Mouse (Mus musculus) liver, embryonic 15.5 days (tissue): ENCODE results near the gene Mblac1. TPM values are rescaled to one million over a fixed set of nuclear protein-coding genes. Genes with fewer than 3 reads are reported as not detected.
A peak's percentile ranks its signal among the peaks of the same experiment; 100 is the strongest.

Experiments
- microRNA counts: library from miRNA; unstranded; fragments of <30 nt; microRNA quantifications from one replicate; lab custom pipeline; 2016
- microRNA-seq: library from miRNA; unstranded; fragments of <30 nt; microRNA quantifications from one replicate; pipeline ENCODE4, GENCODE M21; 2016
- polyA plus RNA-seq: library from polyadenylated mRNA; unstranded; fragments of >200 nt; fragmentation: Nextera tagmentation; extraction: Ambion mirVana; gene quantifications from 2 replicates; pipeline ENCODE4 v1.2.1, GENCODE M21; 2015

The Mblac1 gene
- polyA plus RNA-seq, 1 experiment from 2014 or later = 3.0 TPM

MicroRNAs encoded within 50 kb of the gene (microRNA counts, 519-probe panel; counts per million panel counts)
- microRNA mmu-miR-106b (lab: Ali Mortazavi, UCI) (4,377 counts per million, percentile 87 among the panel's probes with 10 or more counts), microRNA mmu-miR-25 (lab: Ali Mortazavi, UCI) (5,255 counts per million, percentile 97 among the panel's probes with 10 or more counts), microRNA mmu-miR-93 (lab: Ali Mortazavi, UCI) (4,427 counts per million, percentile 88 among the panel's probes with 10 or more counts)

Small RNAs within 50 kb of the gene (microRNA-seq; reads per million reads assigned to microRNA genes)
- gene Mir106b (10,611 reads per million, percentile 93 among the genes with 10 or more reads in this experiment), gene Mir25 (1,084 reads per million, percentile 77 among the genes with 10 or more reads in this experiment), gene Mir93 (21,340 reads per million, percentile 97 among the genes with 10 or more reads in this experiment)

Other genes starting within 250 kb of the Mblac1 start
- gene Gjc3, start 231.2 kb upstream of the Mblac1 start, polyA plus RNA-seq = not detected in 2 replicates
- gene Azgp1, start 212.8 kb upstream of the Mblac1 start, polyA plus RNA-seq = 14.4 and 31.0 TPM in 2 replicates
- gene Smok3a, start 173.1 kb upstream of the Mblac1 start, polyA plus RNA-seq = not detected in 2 replicates
- not detected in 2 replicates for gene Smok3b, start 172.9 kb upstream of the Mblac1 start, polyA plus RNA-seq
- not detected in 2 replicates for gene Smok3c, start 141.1 kb upstream of the Mblac1 start, polyA plus RNA-seq
- gene Zkscan1, start 109.2 kb upstream of the Mblac1 start, polyA plus RNA-seq = 3.7 and 3.8 TPM in 2 replicates
- gene Zscan21, start 77.4 kb upstream of the Mblac1 start, polyA plus RNA-seq = 14.6 and 16.8 TPM in 2 replicates
- gene Zfp113, start 38.6 kb upstream of the Mblac1 start, polyA plus RNA-seq = 4.2 and 5.1 TPM in 2 replicates
- gene Cops6, start 33.2 kb upstream of the Mblac1 start, polyA plus RNA-seq = 159 and 170 TPM in 2 replicates
- 5.3 and 6.0 TPM in 2 replicates for gene Ap4m1, start 22.3 kb upstream of the Mblac1 start, polyA plus RNA-seq
- gene Mcm7, start 21.9 kb upstream of the Mblac1 start, polyA plus RNA-seq = 174 and 176 TPM in 2 replicates
- gene Taf6, start 6.9 kb upstream of the Mblac1 start, polyA plus RNA-seq = 36.8 and 37.9 TPM in 2 replicates
- gene Cnpy4, start 6.8 kb upstream of the Mblac1 start, polyA plus RNA-seq = 12.7 and 13.4 TPM in 2 replicates
- 0.08 TPM in 2 replicates for gene Nxpe5, start 31.6 kb downstream of the Mblac1 start, polyA plus RNA-seq
- gene Lamtor4, start 61.2 kb downstream of the Mblac1 start, polyA plus RNA-seq = 35.3 and 36.0 TPM in 2 replicates
- 2.5 and 3.6 TPM in 2 replicates for gene BC037034, start 69.7 kb downstream of the Mblac1 start, polyA plus RNA-seq
- gene Gal3st4, start 78.5 kb downstream of the Mblac1 start, polyA plus RNA-seq = 0.07 and 0.26 TPM in 2 replicates
- not detected in 2 replicates for gene Gm43720, start 85.6 kb downstream of the Mblac1 start, polyA plus RNA-seq
- 0.45 and 0.62 TPM in 2 replicates for gene Gpc2, start 85.7 kb downstream of the Mblac1 start, polyA plus RNA-seq
- gene Stag3, start 85.9 kb downstream of the Mblac1 start, polyA plus RNA-seq = 1.3 and 1.8 TPM in 2 replicates
- 0.53 and 0.78 TPM in 2 replicates for gene Pvrig, start 147.6 kb downstream of the Mblac1 start, polyA plus RNA-seq
- 4.7 and 5.7 TPM in 2 replicates for gene Zfp157, start 247.2 kb downstream of the Mblac1 start, polyA plus RNA-seq